Mouse (Mus musculus) MEL (cell line): ENCODE measurements around the gene Hoxd1. TPM values are rescaled to one million over a fixed set of nuclear protein-coding genes. Genes with fewer than 3 reads are reported as not detected.

ENCODE experiments used
- DNase-seq: peaks from one replicate; pipeline ENCODE4 v3.0.0; 2011; ENCODE audit warnings: low read depth, low spot score
- H3K27ac ChIP-seq: 2 replicates; pipeline ENCODE4 v1.5.1; 2012; ENCODE audit warnings: low read depth, mild to moderate bottlenecking, control low read depth, low read length, moderate library complexity; ENCODE audit not compliant: control insufficient read depth
- H3K27me3 ChIP-seq, 2 experiments: fragments of 150-350 bp in 1 of 2; sonication (generic) in 1 of 2; 2 replicates each; pipeline ENCODE4 v1.6.1; 2012; ENCODE audit warnings: low read length in 2 of 2, mild to moderate bottlenecking in 2 of 2, improper control_type of control experiment in 1 of 2, moderate library complexity in 1 of 2; ENCODE audit not compliant: insufficient read depth in 2 of 2, control insufficient read depth in 1 of 2
- H3K36me3 ChIP-seq, 2 experiments: 2 replicates each; pipeline ENCODE4 v1.6.1; 2012 to 2014; ENCODE audit warnings: low read length in 2 of 2, improper control_type of control experiment in 1 of 2, inconsistent platforms in 1 of 2, mild to moderate bottlenecking in 1 of 2; ENCODE audit not compliant: insufficient read depth in 2 of 2, control insufficient read depth in 1 of 2
- H3K4me1 ChIP-seq, 2 experiments: fragments of 150-350 bp in 1 of 2; sonication (generic) in 1 of 2; 2 replicates each; pipeline ENCODE4 v1.6.1; 2012; ENCODE audit warnings: low read length in 2 of 2, improper control_type of control experiment in 1 of 2, mild to moderate bottlenecking in 1 of 2; ENCODE audit not compliant: insufficient read depth in 2 of 2, control insufficient read depth in 1 of 2
- H3K4me3 ChIP-seq, 2 experiments: fragments of 150-350 bp in 1 of 2; sonication (generic) in 1 of 2; 2 replicates each; pipeline ENCODE4 v1.5.1; 2012; ENCODE audit warnings: low read depth in 2 of 2, low read length in 2 of 2, mild to moderate bottlenecking in 2 of 2, moderate library complexity in 2 of 2, control low read depth in 1 of 2, improper control_type of control experiment in 1 of 2; ENCODE audit not compliant: control insufficient read depth in 1 of 2, insufficient read depth in 1 of 2
- H3K79me2 ChIP-seq: 2 replicates; pipeline ENCODE4 v1.6.1; 2012; ENCODE audit warnings: mild to moderate bottlenecking, low read length, moderate library complexity; ENCODE audit not compliant: control insufficient read depth, poor library complexity, insufficient read depth
- H3K9ac ChIP-seq: 2 replicates; pipeline ENCODE4 v1.6.1; 2012; ENCODE audit warnings: low read depth, mild to moderate bottlenecking, control low read depth, low read length, moderate library complexity; ENCODE audit not compliant: control insufficient read depth, poor library complexity, severe bottlenecking
- H3K9me3 ChIP-seq: fragments of 150-350 bp; sonication (generic); replicated peaks from 2 replicates; pipeline ENCODE4 v1.6.1; 2012; ENCODE audit warnings: mild to moderate bottlenecking, low read length, improper control_type of control experiment, moderate library complexity; ENCODE audit not compliant: insufficient read depth
- BHLHE40 ChIP-seq: IDR thresholded peaks from 2 replicates; pipeline ENCODE4 v1.6.1; 2012; ENCODE audit warnings: low read depth, mild to moderate bottlenecking, inconsistent platforms, low read length, improper control_type of control experiment, borderline replicate concordance
- CTCF ChIP-seq, 3 experiments: IDR thresholded peaks in 2 of 3; conservative IDR thresholded peaks in 1 of 3; 2 replicates each; pipeline ENCODE4 v1.5.1; 2011 to 2012; ENCODE audit warnings: low read length in 3 of 3, low read depth in 2 of 3, mild to moderate bottlenecking in 2 of 3, improper control_type of control experiment in 1 of 3, inconsistent platforms in 1 of 3, mixed read lengths in 1 of 3, moderate library complexity in 1 of 3; ENCODE audit not compliant: control insufficient read depth in 1 of 3, insufficient read depth in 1 of 3, poor library complexity in 1 of 3, severe bottlenecking in 1 of 3
- ETS1 ChIP-seq: IDR thresholded peaks from 2 replicates; pipeline ENCODE4 v1.6.1; 2012; ENCODE audit warnings: low read depth, mild to moderate bottlenecking, inconsistent platforms, low read length, improper control_type of control experiment, moderate library complexity
- GATA1 ChIP-seq: IDR thresholded peaks from 2 replicates; pipeline ENCODE4 v1.6.1; 2011; ENCODE audit warnings: low read depth, low read length, improper control_type of control experiment
- MAX ChIP-seq: IDR thresholded peaks from 2 replicates; pipeline ENCODE4 v1.6.1; 2011; ENCODE audit warnings: low read length, improper control_type of control experiment
- MAZ ChIP-seq: IDR thresholded peaks from 2 replicates; pipeline ENCODE4 v1.6.1; 2012; ENCODE audit warnings: low read depth, mild to moderate bottlenecking, inconsistent platforms, low read length, improper control_type of control experiment
- MEF2A ChIP-seq: IDR thresholded peaks from 2 replicates; pipeline ENCODE4 v1.6.1; 2014; ENCODE audit warnings: low read depth, mild to moderate bottlenecking, inconsistent platforms, low read length, improper control_type of control experiment; ENCODE audit not compliant: poor library complexity, insufficient replicate concordance, severe bottlenecking; ENCODE audit errors: extremely low read depth
- MYB ChIP-seq: IDR thresholded peaks from 2 replicates; pipeline ENCODE4 v1.6.1; 2011; ENCODE audit warnings: mild to moderate bottlenecking, low read depth, low read length, improper control_type of control experiment
- MYC ChIP-seq: IDR thresholded peaks from 2 replicates; pipeline ENCODE4 v1.6.1; 2011; ENCODE audit warnings: low read depth, mild to moderate bottlenecking, low read length, improper control_type of control experiment, moderate library complexity
- NELFE ChIP-seq: IDR thresholded peaks from 2 replicates; pipeline ENCODE4 v1.6.1; 2011; ENCODE audit warnings: low read depth, low read length, improper control_type of control experiment
- POLR2A ChIP-seq, 2 experiments: IDR thresholded peaks; 2 replicates each; pipeline ENCODE4 v1.6.1; 2011 to 2012; ENCODE audit warnings: low read length in 2 of 2, mild to moderate bottlenecking in 2 of 2, control low read depth in 1 of 2, improper control_type of control experiment in 1 of 2, low read depth in 1 of 2, moderate library complexity in 1 of 2; ENCODE audit not compliant: control insufficient read depth in 1 of 2, insufficient read depth in 1 of 2, poor library complexity in 1 of 2
- POLR2AphosphoS2 ChIP-seq: IDR thresholded peaks from 2 replicates; pipeline ENCODE4 v1.6.1; 2011; ENCODE audit warnings: low read length, improper control_type of control experiment
- RAD21 ChIP-seq: IDR thresholded peaks from 2 replicates; pipeline ENCODE4 v1.6.1; 2011; ENCODE audit warnings: mild to moderate bottlenecking, low read depth, low read length, improper control_type of control experiment
- RCOR1 ChIP-seq: IDR thresholded peaks from 2 replicates; pipeline ENCODE4 v1.6.1; 2012; ENCODE audit warnings: low read depth, mild to moderate bottlenecking, inconsistent platforms, low read length, improper control_type of control experiment
- TBP ChIP-seq: IDR thresholded peaks from 2 replicates; pipeline ENCODE4 v1.8.0; 2011; ENCODE audit warnings: low read depth, low read length, improper control_type of control experiment
- TCF12 ChIP-seq: IDR thresholded peaks from 2 replicates; pipeline ENCODE4 v1.6.1; 2014; ENCODE audit warnings: low read depth, mild to moderate bottlenecking, inconsistent platforms, low read length, improper control_type of control experiment, moderate library complexity
- UBTF ChIP-seq: IDR thresholded peaks from 2 replicates; pipeline ENCODE4 v1.6.1; 2012; ENCODE audit warnings: low read depth, mild to moderate bottlenecking, inconsistent platforms, low read length, improper control_type of control experiment, moderate library complexity, borderline replicate concordance; ENCODE audit not compliant: insufficient read depth
- USF1 ChIP-seq: IDR thresholded peaks from 2 replicates; pipeline ENCODE4 v1.6.1; 2014; ENCODE audit warnings: low read depth, mild to moderate bottlenecking, inconsistent platforms, low read length, improper control_type of control experiment, moderate library complexity
- ZC3H11A ChIP-seq: IDR thresholded peaks from 2 replicates; pipeline ENCODE4 v1.6.1; 2012; ENCODE audit warnings: low read depth, mild to moderate bottlenecking, inconsistent platforms, low read length, improper control_type of control experiment
- ZKSCAN1 ChIP-seq: IDR thresholded peaks from 2 replicates; pipeline ENCODE4 v1.6.1; 2012; ENCODE audit warnings: low read depth, mild to moderate bottlenecking, inconsistent platforms, low read length, improper control_type of control experiment, moderate library complexity
- ZMIZ1 ChIP-seq: IDR thresholded peaks from 2 replicates; pipeline ENCODE4 v1.6.1; 2012; ENCODE audit warnings: low read depth, mild to moderate bottlenecking, inconsistent platforms, low read length, improper control_type of control experiment, moderate library complexity
- polyA plus RNA-seq, 2 experiments: library from polyadenylated mRNA; stranded (reverse) in 1 of 2; unstranded in 1 of 2; fragments of >175 nt in 1 of 2; fragments of >200 nt in 1 of 2; gene quantifications; 2 replicates each; pipeline versions ENCODE4 v1.2.1 to v1.2.4; 2012; ENCODE audit warnings: low replicate concordance in 2 of 2, low read depth in 1 of 2; ENCODE audit not compliant: insufficient read length in 2 of 2, insufficient read depth in 1 of 2, missing spikeins in 1 of 2
- total RNA-seq: library from RNA; depleted of rRNA; stranded (reverse); fragments of 300-350 nt; gene quantifications from 2 replicates; pipeline ENCODE4 v1.2.3, GENCODE M21; 2012

Hoxd1 gene
- total and polyA plus RNA-seq, 3 experiments = not detected

- DNase-seq = no peak
- TF ChIP-seq USF1 (no peak), ZC3H11A (no peak), POLR2AphosphoS2 (no peak), MYB (no peak), UBTF (no peak)
- TF ChIP-seq, all 39 proteins: peak for 0
- H3K27me3 ChIP-seq = no peaks in the 10 kb centered on the region; a peak in 1 of 4 replicates
- H3K9me3 ChIP-seq = no peaks in the 10 kb centered on the region
- H3K27ac ChIP-seq = no peak overlapping the region
- H3K4me1 ChIP-seq = no peaks in the 10 kb centered on the region
- H3K79me2 ChIP-seq = no peaks in the 10 kb centered on the region
- no peak overlapping the region for H3K9ac ChIP-seq
- H3K4me3 ChIP-seq = no peak overlapping the region
- no peaks in the 10 kb centered on the region for H3K36me3 ChIP-seq
Measured at GRCm38 (mm10) chr2:74720955-74721491, 41.8 kb upstream of the Hoxd1 start.

GRCm38 (mm10) chr2:74721882-74722281 lies 40.9 kb upstream of the Hoxd1 start:
- Histone ChIP-seq H3K36me3 (no peaks in the 10 kb centered on the region), H3K9me3 (no peaks in the 10 kb centered on the region), H3K27me3 (no peaks in the 10 kb centered on the region; a peak in 1 of 4 replicates), H3K27ac (no peak overlapping the region), H3K4me1 (no peaks in the 10 kb centered on the region), H3K9ac (no peak overlapping the region), H3K79me2 (no peaks in the 10 kb centered on the region), H3K4me3 (no peak overlapping the region)
- no peak for DNase-seq
- TF ChIP-seq USF1 = no peak
- no peak for TF ChIP-seq MYB
- no peak for TF ChIP-seq TBP
- TF ChIP-seq MAX = no peak
- no peak for TF ChIP-seq ZMIZ1
- TF ChIP-seq BHLHE40 = no peak
- TF ChIP-seq NELFE = no peak
- no peak for TF ChIP-seq MAZ
- TF ChIP-seq MEF2A = no peak
- TF ChIP-seq CTCF (IDR thresholded peaks at IDR 0.05 in 2 of 3, conservative IDR thresholded peaks at IDR 0.05 in 1 of 3; ENCODE audit: control insufficient read depth in 1 of 3, insufficient read depth in 1 of 3, low read depth in 2 of 3, low read length in 3 of 3, poor library complexity in 1 of 3, severe bottlenecking in 1 of 3) = no peak
- TF ChIP-seq POLR2AphosphoS2 = no peak
- no peak for TF ChIP-seq ZKSCAN1
- TF ChIP-seq MYC = no peak
- TF ChIP-seq RAD21 = no peak
- no peak for TF ChIP-seq RCOR1
- TF ChIP-seq TCF12 = no peak
- no peak for TF ChIP-seq GATA1
- no peak for TF ChIP-seq ZC3H11A
- no peak for TF ChIP-seq POLR2A (IDR thresholded peaks at IDR 0.05; ENCODE audit: control insufficient read depth in 1 of 2, insufficient read depth in 1 of 2, low read depth in 1 of 2, low read length in 2 of 2, poor library complexity in 1 of 2)
- no peak for TF ChIP-seq ETS1
